Mouse (Mus musculus) neutrophil, adult 83 days (primary cell): ENCODE measurements around the gene Kcnj5. TPM values are rescaled to one million over a fixed set of nuclear protein-coding genes. Genes with fewer than 3 reads are reported as not detected.

Source experiments
- total RNA-seq, 2 experiments: library from RNA; stranded (reverse); gene quantifications; one replicate each; pipeline ENCODE4 v1.2.4; 2023

Gene Kcnj5
- total RNA-seq = under 1 TPM; 0.20 to 0.22 TPM

GRCm38 (mm10) chr9:32344051-32344450 is at the start of gene Kcnj5:
TSS of gene Kcnj5 (minus strand) at chr9:32344350.

GRCm38 (mm10) chr9:32372202-32372601 is 28.1 kb upstream of the Kcnj5 start, which contains the start of gene Kcnj1:
TSS of gene Kcnj1 (plus strand) at chr9:32372493.

Other genes with a start within 250 kb of the Kcnj5 start
- 1 to 10 TPM; 1.8 to 4.7 TPM for gene Arhgap32, start 228.2 kb downstream of the Kcnj5 start, total RNA-seq
- gene Kcnj1, start 28.1 kb upstream of the Kcnj5 start, total RNA-seq = not detected
- 100 to 1,000 TPM; 111 to 115 TPM for gene Fli1, start 198.5 kb upstream of the Kcnj5 start, total RNA-seq